Mouse (Mus musculus): Measurements from ENCODE around the gene Bcar1.

DNA sequence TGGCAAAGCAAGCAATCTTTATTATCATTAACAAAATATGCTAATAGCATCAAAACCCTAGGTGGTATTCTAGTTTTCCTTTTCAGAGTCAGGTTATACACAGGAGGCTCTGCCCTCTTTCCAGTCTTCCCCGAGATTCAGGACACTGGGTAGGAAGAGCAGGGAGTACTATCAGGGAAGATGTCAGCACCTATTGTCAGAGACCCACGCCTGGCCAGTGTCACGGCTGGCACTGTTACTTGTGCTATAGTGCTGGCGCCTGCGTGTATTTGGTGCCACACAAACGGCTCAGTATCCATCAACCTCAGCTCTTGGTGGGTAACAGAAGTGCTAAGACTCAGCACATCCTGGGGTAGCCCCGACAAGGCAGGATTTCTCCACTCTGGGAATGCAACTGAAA, 29.4 kb upstream of the Bcar1 start:
- TF ChIP-seq CTCF (IDR thresholded peaks at IDR 0.05; ENCODE audit: control insufficient read depth, insufficient read depth, insufficient replicate concordance, low read depth, low read length) (no peak), POLR2A (IDR thresholded peaks at IDR 0.05; ENCODE audit: control insufficient read depth, low read depth, low read length) (no peak)

Measured in testis, adult 2 months (tissue).